Mouse (Mus musculus): ENCODE results near the gene Arhgap17.

Gene Arhgap17

GRCm38 (mm10) chr7:123273056-123273455 lies 96.7 kb downstream of the Arhgap17 start:
- DNase-seq: no peak

DNA sequence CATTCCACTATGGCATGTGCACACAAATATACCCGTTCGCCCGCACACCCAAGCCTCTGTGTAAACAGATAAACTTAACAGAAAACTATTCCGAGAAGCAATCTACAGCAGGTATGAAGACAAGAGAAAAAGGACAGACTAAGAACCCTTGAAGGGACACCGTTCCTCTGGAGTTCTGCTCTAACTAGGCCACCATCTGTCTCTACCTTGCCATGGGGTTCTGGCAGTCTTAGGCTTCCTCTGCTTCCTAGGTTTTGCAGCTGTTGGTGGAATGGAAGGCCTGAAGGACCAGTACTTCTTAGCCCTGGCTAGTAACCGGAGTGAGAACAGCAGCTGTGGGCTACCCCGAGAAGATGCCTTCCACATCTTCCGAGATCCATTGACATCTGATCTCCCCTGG lies 111.6 kb downstream of the Arhgap17 start:
- no peak for DNase-seq

- no peak for DNase-seq
These were observed 115.3 kb downstream of the Arhgap17 start for GRCm38 (mm10) chr7:123254196-123254970.

- no peak for DNase-seq
These were observed 116.3 kb downstream of the Arhgap17 start for GRCm38 (mm10) chr7:123253396-123253795.

- no peak for DNase-seq
These were observed 118.4 kb downstream of the Arhgap17 start for GRCm38 (mm10) chr7:123251343-123251742.

GRCm38 (mm10) chr7:123248166-123248565 lies 121.5 kb downstream of the Arhgap17 start:
- no peak for DNase-seq

GRCm38 (mm10) chr7:123246504-123247084 lies 123.1 kb downstream of the Arhgap17 start:
- no peak for DNase-seq

DNA sequence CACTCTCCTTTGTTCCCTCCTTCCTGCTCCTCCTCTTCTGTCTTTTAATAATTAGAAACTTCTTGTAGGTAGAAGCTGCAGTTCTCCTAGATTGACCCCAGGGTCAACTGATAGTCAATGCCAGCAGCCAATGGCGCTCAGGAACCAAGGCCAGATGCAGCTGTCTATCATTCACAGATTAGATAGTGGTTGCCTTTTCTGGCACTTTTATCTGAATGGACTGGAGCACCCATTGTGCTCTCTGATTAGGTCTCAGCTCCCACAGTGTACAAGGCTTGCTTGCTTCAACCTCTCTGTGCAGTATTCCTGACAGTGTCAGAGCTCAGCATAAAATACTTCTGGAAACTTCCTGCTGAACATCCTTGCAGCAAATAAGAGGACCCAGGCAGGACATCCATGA lies 124.9 kb downstream of the Arhgap17 start:
- no peak for DNase-seq

GRCm38 (mm10) chr7:123242241-123242640 lies 127.5 kb downstream of the Arhgap17 start:
- no peak for DNase-seq

GRCm38 (mm10) chr7:123240064-123240463 lies 129.7 kb downstream of the Arhgap17 start:
- no peak for DNase-seq

DNA sequence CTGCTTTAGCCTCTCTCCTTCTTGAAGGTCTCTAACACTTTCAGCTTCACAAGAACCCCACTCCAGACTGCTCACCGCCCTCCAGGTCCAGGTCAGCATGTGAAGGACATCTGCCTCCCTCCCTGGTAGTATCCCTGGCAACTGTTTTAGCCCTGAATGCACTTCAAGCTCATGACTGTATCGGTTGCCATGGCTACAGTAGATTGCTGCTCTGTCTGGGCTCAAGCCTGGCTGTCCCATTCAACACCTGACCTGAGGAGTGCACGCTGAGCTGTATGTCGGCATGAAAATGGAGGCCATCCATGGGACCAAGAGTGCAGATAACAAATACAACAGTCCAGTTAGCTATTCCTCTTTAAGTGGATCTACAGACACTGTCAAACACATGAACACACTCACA lies 131.1 kb downstream of the Arhgap17 start:
- no peak for DNase-seq

GRCm38 (mm10) chr7:123235449-123235848 lies 134.3 kb downstream of the Arhgap17 start:
- no peak for DNase-seq
